ENCODE assay signal across 10 mouse cellular contexts in the genomic region with DNA sequence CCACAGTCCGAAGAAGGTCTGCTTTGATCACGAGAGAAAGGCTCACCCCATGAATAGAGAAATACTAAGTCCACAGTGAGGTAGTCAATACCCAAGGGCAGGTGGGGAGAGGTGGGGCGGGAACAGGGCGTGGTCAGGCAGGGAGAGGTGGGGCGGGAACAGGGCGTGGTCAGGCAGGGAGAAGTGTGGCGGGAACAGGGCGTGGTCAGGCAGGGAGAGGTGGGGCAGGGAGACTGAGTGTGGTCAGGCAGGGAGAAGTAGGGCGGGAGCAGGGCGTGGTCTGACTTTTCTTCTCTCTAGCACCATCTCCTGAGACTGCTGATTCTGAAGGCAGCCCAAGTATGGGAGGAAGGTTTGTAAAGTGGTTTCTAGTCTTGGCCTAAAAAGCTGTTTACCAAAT.
DNase-seq lines count a peak whose midpoint lies in the region; ATAC-seq and TF ChIP-seq lines count a peak whose summit lies in the region.
"Had no signal": no experiment of that assay in that cellular context is flagged by ENCODE, and none has a peak within 500 bp of the region (broad histone marks: within the 10 kb centered on the region; RNA-seq: fewer than 3 reads in every experiment).

No protein-coding gene starts in this region.

- H3K27ac ChIP-seq in intestine, embryonic 14.5 days (ENCODE audit: low read depth) = no peak overlapping the region
- no peak overlapping the region for H3K27ac ChIP-seq in lung, postnatal 0 days (ENCODE audit: low read length)

- no peak overlapping the region for H3K9ac ChIP-seq in intestine, embryonic 14.5 days (ENCODE audit: low read length)
- H3K9ac ChIP-seq in lung, postnatal 0 days (replicated peaks; ENCODE audit: low read depth) = no peak overlapping the region

- H3K4me1 ChIP-seq in intestine, embryonic 14.5 days (replicated peaks; ENCODE audit: control insufficient read depth, insufficient read depth, low read length) = no peaks in the 10 kb centered on the region
- H3K4me1 ChIP-seq in lung, postnatal 0 days (ENCODE audit: insufficient read depth, low read depth, low read length) = no peaks in the 10 kb centered on the region

- peak; percentile 53; the same call in 1 of the 2 replicates for ATAC-seq in intestine, embryonic 14.5 days (replicated peaks; ENCODE audit: low FRiP score, low TSS enrichment, low read depth)
- ATAC-seq in lung, postnatal 0 days = peak; percentile 89
- ATAC-seq in cerebellum, adult (ENCODE audit: insufficient number of reproducible peaks, low FRiP score, low TSS enrichment) = no peak
- no peak for ATAC-seq in monocyte, adult 5-6 weeks (replicated peaks; ENCODE audit: insufficient number of reproducible peaks, low FRiP score, low TSS enrichment, poor library complexity, severe bottlenecking)
- ATAC-seq: Patski had no signal

- 53% methylated on average over 10 of the region's 10 CpGs for WGBS in intestine, embryonic 14.5 days
- 44% methylated on average over 10 of the region's 10 CpGs for WGBS in lung, postnatal 0 days

- peak; percentile 1 to 2 for DNase-seq in urinary bladder, postnatal 36 days (ENCODE audit: low spot score in 2 of 2)
- DNase-seq in urinary bladder, adult 18-20 months (ENCODE audit: low spot score in 2 of 2) = no peak
- DNase-seq in intestine, embryonic 14.5 days (ENCODE audit: low spot score) = no peak
- peak; percentile 71 for DNase-seq in lung, postnatal 0 days (ENCODE audit: low spot score)
- no peak for DNase-seq in left cerebral cortex, adult 8-10 months (ENCODE audit: low spot score in 2 of 2)
- DNase-seq: kidney, adult 11 months; midbrain, embryonic 14.5 days had no signal

- H3K9me3 ChIP-seq in intestine, embryonic 14.5 days (ENCODE audit: control insufficient read depth, low read length) = no peaks in the 10 kb centered on the region
- H3K9me3 ChIP-seq in lung, postnatal 0 days (ENCODE audit: low read length) = no peaks in the 10 kb centered on the region

- TF ChIP-seq CTCF in lung, postnatal 0 days (IDR thresholded peaks at IDR 0.05) = no peak

- no peak overlapping the region for H3K4me3 ChIP-seq in intestine, embryonic 14.5 days (ENCODE audit: low read depth, low read length)
- H3K4me3 ChIP-seq in lung, postnatal 0 days (ENCODE audit: low read depth, low read length) = no peak overlapping the region

- H3K4me2 ChIP-seq in intestine, embryonic 14.5 days (ENCODE audit: low read length) = no peak overlapping the region
- no peak overlapping the region for H3K4me2 ChIP-seq in lung, postnatal 0 days (replicated peaks; ENCODE audit: low read depth, low read length)

- H3K27me3 ChIP-seq in intestine, embryonic 14.5 days (replicated peaks; ENCODE audit: control insufficient read depth, insufficient read depth, low read length) = no peaks in the 10 kb centered on the region
- H3K27me3 ChIP-seq in lung, postnatal 0 days (replicated peaks; ENCODE audit: insufficient read depth, low read length) = no peaks in the 10 kb centered on the region
- H3K27me3 ChIP-seq: Patski had no signal

- no peak for TF ChIP-seq EP300 in lung, postnatal 0 days (IDR thresholded peaks at IDR 0.05)

- H3K36me3 ChIP-seq in intestine, embryonic 14.5 days (ENCODE audit: control insufficient read depth, insufficient read depth, low read length) = no peaks in the 10 kb centered on the region
- no peaks in the 10 kb centered on the region for H3K36me3 ChIP-seq in lung, postnatal 0 days (ENCODE audit: insufficient read depth, low read length)

Comparison
In these comparisons a context has a peak if more than half of its experiments do, and no peak if none do; other contexts are left out.
1. DNase-seq: peak in urinary bladder, postnatal 36 days (2 of 2) and lung, postnatal 0 days (single experiment); none in urinary bladder, adult 18-20 months (0 of 2), intestine, embryonic 14.5 days (single experiment) and left cerebral cortex, adult 8-10 months (0 of 2).
2. ATAC-seq: peak in intestine, embryonic 14.5 days (single experiment) and lung, postnatal 0 days (single experiment); none in cerebellum, adult (single experiment) and monocyte, adult 5-6 weeks (single experiment).